Mouse (Mus musculus) limb, embryonic 12.5 days (tissue): Measurements from ENCODE around the gene Por. TPM values are rescaled to one million over a fixed set of nuclear protein-coding genes. Genes with fewer than 3 reads are reported as not detected.

Source experiments
- ATAC-seq: fragments of 200-750 bp; cut with Nextera tagmentation; 2 replicates; pipeline ENCODE4 v1.8.0; 2017; ENCODE audit warnings: low read depth, moderate TSS enrichment; ENCODE audit not compliant: insufficient number of reproducible peaks, insufficient read depth, low FRiP score, low TSS enrichment
- H3K27ac ChIP-seq: fragments of 300-500 bp; sonication (generic); 2 replicates; pipeline ENCODE4 v1.5.1; 2016; ENCODE audit warnings: mild to moderate bottlenecking, moderate library complexity
- H3K27me3 ChIP-seq: fragments of 300-500 bp; sonication (generic); 2 replicates; pipeline ENCODE4 v1.6.1; 2016; ENCODE audit warnings: mild to moderate bottlenecking, moderate library complexity
- H3K36me3 ChIP-seq: fragments of 300-500 bp; sonication (generic); 2 replicates; pipeline ENCODE4 v1.6.1; 2016; ENCODE audit warnings: mild to moderate bottlenecking, moderate library complexity
- H3K4me1 ChIP-seq: fragments of 300-500 bp; sonication (generic); replicated peaks from 2 replicates; pipeline ENCODE4 v1.6.1; 2016
- H3K4me2 ChIP-seq: fragments of 300-500 bp; sonication (generic); 2 replicates; pipeline ENCODE4 v1.6.1; 2016; ENCODE audit warnings: mild to moderate bottlenecking, moderate library complexity
- H3K4me3 ChIP-seq: fragments of 300-500 bp; sonication (generic); replicated peaks from 2 replicates; pipeline ENCODE4 v1.5.1; 2016; ENCODE audit warnings: mild to moderate bottlenecking
- H3K9ac ChIP-seq: fragments of 300-500 bp; sonication (generic); replicated peaks from 2 replicates; pipeline ENCODE4 v1.6.1; 2016; ENCODE audit warnings: mild to moderate bottlenecking, moderate library complexity
- H3K9me3 ChIP-seq: fragments of 300-500 bp; sonication (generic); 2 replicates; pipeline ENCODE4 v1.6.1; 2016; ENCODE audit warnings: mild to moderate bottlenecking, moderate library complexity
- WGBS: fragments of 180-500 bp; shearing (Covaris S2); methylation state at CpG from one replicate; pipeline ENCODE4 v1.1.7; 2016; 5-methylcytosine and 5-hydroxymethylcytosine counted together
- polyA plus RNA-seq: library from polyadenylated mRNA; unstranded; fragments of >200 nt; fragmentation: Nextera tagmentation; extraction: Ambion mirVana; gene quantifications from 2 replicates; pipeline ENCODE4 v1.2.1, GENCODE M21; 2016

Por gene
- polyA plus RNA-seq, 1 experiment from 2014 or later = 114 TPM

DNA sequence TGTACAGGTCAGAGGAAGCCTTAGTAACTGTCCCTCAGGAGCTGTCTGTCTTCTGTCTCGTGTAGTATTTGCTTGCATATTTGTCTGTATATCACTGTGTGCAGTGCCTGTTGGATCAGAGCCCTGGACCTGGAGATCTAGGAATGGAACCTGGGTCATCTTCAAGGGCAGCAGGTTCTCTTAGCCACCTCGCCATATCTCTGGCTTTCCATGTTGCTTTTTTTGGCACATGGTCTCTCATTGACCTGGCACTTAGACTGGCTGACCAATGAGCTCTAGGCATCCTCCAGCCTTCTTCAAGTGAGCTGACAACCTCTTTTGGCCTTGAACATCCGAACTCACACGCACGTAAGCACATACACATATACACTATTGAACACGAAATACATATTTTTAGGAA, 32.4 kb downstream of the Por start:
- WGBS = 93% methylated on average over 6 of the region's 6 CpGs
- Histone ChIP-seq H3K9me3 (no peaks in the 10 kb centered on the region), H3K4me3 (no peak overlapping the region), H3K4me2 (no peak overlapping the region), H3K36me3 (peaks cover 61% of the 10 kb centered on the region), H3K27ac (no peak overlapping the region), H3K27me3 (no peaks in the 10 kb centered on the region), H3K4me1 (no peaks in the 10 kb centered on the region), H3K9ac (no peak overlapping the region)
- no peak for ATAC-seq

- Histone ChIP-seq H3K4me1 (no peaks in the 10 kb centered on the region), H3K4me2 (no peak overlapping the region), H3K36me3 (peaks cover 66% of the 10 kb centered on the region), H3K27ac (no peak overlapping the region), H3K9me3 (no peaks in the 10 kb centered on the region), H3K9ac (no peak overlapping the region), H3K27me3 (no peaks in the 10 kb centered on the region), H3K4me3 (no peak overlapping the region)
- WGBS = 85% methylated on average over 15 of the region's 15 CpGs
- no peak for ATAC-seq
Observed at GRCm38 (mm10) chr5:135702682-135703192, 32.9 kb downstream of the Por start.

DNA sequence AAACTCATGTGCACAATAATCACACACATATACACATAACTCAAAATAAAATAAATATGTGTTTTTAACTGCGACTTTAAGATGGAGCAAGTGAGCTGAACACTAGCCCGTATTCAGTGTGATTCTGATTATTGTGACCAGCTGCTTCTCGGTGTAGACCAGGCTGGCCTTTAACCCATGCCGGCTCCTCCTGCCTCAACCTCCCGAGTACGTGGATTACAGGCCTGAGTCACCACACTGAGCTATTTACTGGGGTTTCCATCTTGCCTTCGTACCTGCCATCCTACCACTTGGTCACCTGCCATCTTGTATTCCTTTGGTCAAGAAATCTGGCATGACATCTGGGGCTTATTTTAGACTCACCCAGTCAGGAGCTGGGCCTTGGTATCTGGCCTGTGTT, 33.6 kb downstream of the Por start:
- no peaks in the 10 kb centered on the region for H3K4me1 ChIP-seq
- no peaks in the 10 kb centered on the region for H3K9me3 ChIP-seq
- no peak overlapping the region for H3K9ac ChIP-seq
- no peaks in the 10 kb centered on the region for H3K27me3 ChIP-seq
- no peak overlapping the region for H3K4me2 ChIP-seq
- H3K4me3 ChIP-seq = no peak overlapping the region
- H3K27ac ChIP-seq = no peak overlapping the region
- ATAC-seq = no peak
- WGBS = 92% methylated on average over 7 of the region's 7 CpGs
- H3K36me3 ChIP-seq = peaks cover 70% of the 10 kb centered on the region

- ATAC-seq = no peak
- WGBS = 94% methylated on average over 4 of the region's 4 CpGs
- no peak overlapping the region for H3K27ac ChIP-seq
- H3K36me3 ChIP-seq = peaks cover 63% of the 10 kb centered on the region
- no peaks in the 10 kb centered on the region for H3K9me3 ChIP-seq
- H3K4me2 ChIP-seq = no peak overlapping the region
- H3K4me3 ChIP-seq = no peak overlapping the region
- H3K9ac ChIP-seq = no peak overlapping the region
- H3K27me3 ChIP-seq = no peaks in the 10 kb centered on the region
- H3K4me1 ChIP-seq = no peaks in the 10 kb centered on the region
Observed at GRCm38 (mm10) chr5:135705383-135705782, 35.5 kb downstream of the Por start.

DNA sequence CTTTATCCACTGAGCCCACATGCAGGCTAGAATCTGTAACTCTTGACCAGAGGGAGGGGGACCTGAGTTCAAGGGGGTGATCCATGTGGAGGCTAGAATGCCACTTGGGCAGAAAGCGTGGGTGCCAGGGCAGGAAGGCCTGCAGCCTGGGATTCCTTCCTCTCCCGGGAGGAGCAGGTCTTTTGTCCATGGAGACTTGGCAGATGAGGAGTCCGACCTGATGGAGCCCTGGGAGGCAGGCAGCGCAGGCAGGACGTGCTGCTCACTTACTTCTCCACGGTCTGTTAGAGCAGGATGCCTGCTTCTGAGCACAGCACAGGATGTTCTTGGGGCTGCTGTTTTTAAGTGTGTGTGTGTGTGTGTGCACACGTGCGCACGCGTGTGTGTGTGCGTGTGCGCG, 37.2 kb downstream of the Por start:
- WGBS = 96% methylated on average over 13 of the region's 13 CpGs
- peaks cover 57% of the 10 kb centered on the region for H3K36me3 ChIP-seq
- H3K9me3 ChIP-seq = no peaks in the 10 kb centered on the region
- H3K9ac ChIP-seq = no peak overlapping the region
- H3K27me3 ChIP-seq = no peaks in the 10 kb centered on the region
- H3K4me2 ChIP-seq = no peak overlapping the region
- ATAC-seq = no peak
- no peaks in the 10 kb centered on the region for H3K4me1 ChIP-seq
- H3K4me3 ChIP-seq = no peak overlapping the region
- no peak overlapping the region for H3K27ac ChIP-seq

- no peaks in the 10 kb centered on the region for H3K9me3 ChIP-seq
- no peak overlapping the region for H3K9ac ChIP-seq
- 41% methylated on average over 1 of the region's 1 CpGs for WGBS
- H3K4me1 ChIP-seq = no peaks in the 10 kb centered on the region
- peaks cover 48% of the 10 kb centered on the region for H3K36me3 ChIP-seq
- no peak overlapping the region for H3K4me2 ChIP-seq
- H3K4me3 ChIP-seq = no peak overlapping the region
- no peak for ATAC-seq
- no peak overlapping the region for H3K27ac ChIP-seq
- no peaks in the 10 kb centered on the region for H3K27me3 ChIP-seq
Observed at GRCm38 (mm10) chr5:135707855-135708254, 38.0 kb downstream of the Por start.

DNA sequence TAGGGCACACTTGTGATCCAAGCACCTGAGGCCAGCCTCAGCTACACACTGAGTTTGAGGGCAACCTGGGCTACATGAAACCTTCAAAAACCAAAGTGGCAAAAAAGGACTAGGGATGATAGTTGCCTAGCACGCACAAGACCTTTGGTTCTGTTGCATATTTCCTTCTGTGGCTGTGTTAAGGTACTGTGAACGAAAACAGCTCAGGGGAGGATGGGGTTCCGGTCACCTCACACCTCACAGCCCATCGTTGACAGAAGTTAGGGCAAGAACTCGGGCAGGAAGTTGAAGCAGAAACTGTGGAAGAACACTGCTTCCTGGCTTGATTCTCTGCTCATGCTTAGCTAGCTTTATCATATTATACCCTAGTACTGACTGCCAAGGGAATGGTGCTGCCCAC, 39.9 kb downstream of the Por start:
- H3K9ac ChIP-seq = no peak overlapping the region
- H3K9me3 ChIP-seq = no peaks in the 10 kb centered on the region
- no peak overlapping the region for H3K4me3 ChIP-seq
- WGBS = 94% methylated on average over 5 of the region's 5 CpGs
- H3K4me2 ChIP-seq = no peak overlapping the region
- no peaks in the 10 kb centered on the region for H3K27me3 ChIP-seq
- H3K36me3 ChIP-seq = peaks cover 45% of the 10 kb centered on the region
- ATAC-seq = no peak
- no peaks in the 10 kb centered on the region for H3K4me1 ChIP-seq
- no peak overlapping the region for H3K27ac ChIP-seq

DNA sequence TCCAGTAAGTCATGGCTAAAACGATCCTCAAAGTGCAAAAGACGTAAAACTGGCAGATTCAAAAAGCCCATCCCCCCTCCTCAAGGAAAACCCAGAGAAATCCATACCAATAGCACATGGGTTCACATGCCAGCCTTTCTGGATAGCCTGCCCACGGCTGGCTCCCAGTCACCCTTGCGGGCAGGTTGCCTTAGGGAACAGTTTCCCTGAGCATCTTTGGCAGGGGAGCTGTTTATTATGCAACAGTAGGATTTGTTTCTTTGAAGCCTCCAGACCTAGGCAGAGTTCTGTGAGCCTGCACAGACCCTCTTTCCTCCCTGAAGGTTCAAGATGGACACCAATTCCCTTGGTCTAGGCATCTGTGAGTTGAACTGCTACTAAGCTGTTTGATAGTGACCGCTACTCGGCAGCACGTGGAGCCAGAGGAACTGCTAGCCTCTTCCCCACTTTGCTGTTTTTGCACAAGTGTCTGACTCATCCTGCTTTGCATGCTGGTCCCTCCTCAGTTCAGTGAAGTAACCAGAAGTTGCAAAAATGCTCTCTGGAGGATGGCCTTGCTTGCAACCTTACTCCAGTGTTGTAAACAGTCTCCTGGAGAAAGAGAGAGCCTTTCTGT, 40.9 kb downstream of the Por start:
- WGBS = 79% methylated on average over 7 of the region's 7 CpGs

GRCm38 (mm10) chr5:135711582-135712355, 41.9 kb downstream of the Por start:
- Histone ChIP-seq H3K9me3 (no peaks in the 10 kb centered on the region), H3K9ac (no peak overlapping the region), H3K4me3 (no peak overlapping the region), H3K27me3 (no peaks in the 10 kb centered on the region), H3K4me1 (no peaks in the 10 kb centered on the region), H3K27ac (no peak overlapping the region), H3K4me2 (no peak overlapping the region), H3K36me3 (peaks cover 48% of the 10 kb centered on the region)
- 90% methylated on average over 13 of the region's 13 CpGs for WGBS
- no peak for ATAC-seq

More for the DNA sequence above, 40.9 kb downstream of the Por start:
- Histone ChIP-seq H3K4me3 (no peak overlapping the region), H3K36me3 (peaks cover 48% of the 10 kb centered on the region), H3K27ac (no peak overlapping the region), H3K4me2 (no peak overlapping the region), H3K9me3 (no peaks in the 10 kb centered on the region), H3K9ac (no peak overlapping the region), H3K27me3 (no peaks in the 10 kb centered on the region), H3K4me1 (no peaks in the 10 kb centered on the region)
- ATAC-seq = no peak

DNA sequence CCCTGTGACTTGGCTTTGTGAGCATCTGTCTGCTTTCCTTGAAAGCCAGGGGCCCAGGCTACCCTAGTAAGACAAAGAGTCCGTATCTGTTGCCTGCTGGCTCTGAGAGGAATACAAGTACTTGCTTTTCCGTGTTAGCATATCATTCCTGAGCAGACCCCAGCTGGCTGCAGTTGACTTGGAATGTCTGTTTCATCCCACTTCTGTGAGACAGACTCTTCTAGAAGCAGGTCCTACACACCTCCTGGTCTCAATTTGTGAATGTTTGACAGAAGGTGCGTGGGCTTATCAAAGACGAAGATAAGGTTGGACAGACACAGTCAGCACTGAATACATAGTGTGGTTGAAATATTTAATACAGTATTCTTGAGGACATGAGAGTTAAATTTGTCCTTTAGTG, 43.0 kb downstream of the Por start:
- no peaks in the 10 kb centered on the region for H3K27me3 ChIP-seq
- no peak overlapping the region for H3K4me3 ChIP-seq
- H3K27ac ChIP-seq = no peak overlapping the region
- no peak overlapping the region for H3K9ac ChIP-seq
- no peaks in the 10 kb centered on the region for H3K9me3 ChIP-seq
- 83% methylated on average over 4 of the region's 4 CpGs for WGBS
- no peak for ATAC-seq
- H3K36me3 ChIP-seq = peaks cover 47% of the 10 kb centered on the region
- no peaks in the 10 kb centered on the region for H3K4me1 ChIP-seq
- no peak overlapping the region for H3K4me2 ChIP-seq

DNA sequence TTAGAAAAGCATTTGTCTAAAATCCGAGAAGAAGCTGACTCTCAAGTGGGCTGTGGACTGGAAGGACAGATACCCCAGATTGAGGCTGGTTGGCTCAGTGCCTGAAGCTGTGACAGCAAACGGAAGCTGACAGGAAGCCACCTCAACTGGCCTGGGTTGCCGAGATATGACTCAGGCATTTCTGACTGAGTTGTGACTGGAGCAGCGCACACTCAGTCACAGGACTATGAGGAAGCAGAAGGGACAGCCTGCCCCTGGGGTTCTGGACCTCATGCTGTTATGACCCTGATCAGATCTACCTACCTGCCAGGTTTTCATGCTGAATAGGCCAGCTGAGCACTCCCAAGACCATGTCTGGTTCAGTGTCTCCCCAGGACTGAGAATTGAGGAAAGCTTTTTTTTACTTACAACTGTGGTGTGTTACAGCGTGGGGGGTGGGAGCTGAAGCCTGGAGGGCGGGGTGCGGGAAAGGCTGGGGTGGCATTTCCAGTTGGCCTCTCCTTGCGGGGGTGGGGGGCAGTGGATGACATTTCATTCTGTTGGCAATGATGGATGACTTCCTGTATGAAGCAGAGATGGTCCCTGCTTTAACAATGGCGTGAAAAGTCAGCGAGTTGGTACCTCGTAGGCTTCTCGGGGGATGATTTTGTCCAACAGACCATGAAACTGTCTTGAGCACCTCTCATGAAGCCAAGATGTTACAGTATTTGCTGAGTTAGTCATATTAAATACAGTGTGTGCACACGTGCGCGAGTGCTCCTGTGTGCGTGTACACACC, 43.8 kb downstream of the Por start:
- H3K4me3 ChIP-seq = no peak overlapping the region
- no peaks in the 10 kb centered on the region for H3K27me3 ChIP-seq
- peaks cover 49% of the 10 kb centered on the region for H3K36me3 ChIP-seq
- H3K9me3 ChIP-seq = no peaks in the 10 kb centered on the region
- H3K27ac ChIP-seq = no peak overlapping the region
- no peaks in the 10 kb centered on the region for H3K4me1 ChIP-seq
- ATAC-seq = no peak
- H3K4me2 ChIP-seq = no peak overlapping the region
- H3K9ac ChIP-seq = no peak overlapping the region
- WGBS = 77% methylated on average over 16 of the region's 16 CpGs
